8 mouse cellular contexts compared by ENCODE assay signal in the genomic region with DNA sequence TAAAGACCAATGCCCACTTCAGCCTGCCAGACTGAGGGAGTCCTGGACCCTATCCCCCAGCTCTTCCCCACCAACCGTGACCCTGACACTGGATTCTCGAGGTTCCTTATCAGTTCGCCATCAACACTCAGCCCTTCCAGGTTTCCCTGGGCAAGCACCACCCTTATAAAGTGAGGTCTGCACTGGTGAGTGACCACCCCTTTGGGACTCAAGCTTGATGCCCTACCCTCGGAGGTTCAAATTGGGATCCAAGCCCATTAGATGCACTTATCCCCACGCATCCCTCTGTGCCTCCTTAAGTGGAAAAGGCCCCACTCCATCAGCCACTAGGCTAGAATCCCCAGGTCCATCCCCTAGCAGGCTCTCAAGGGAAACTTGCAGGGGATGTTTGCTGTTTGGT. TPM values are rescaled to one million over a fixed set of nuclear protein-coding genes. Genes with fewer than 3 reads are reported as not detected.
DNase-seq lines count a peak whose midpoint lies in the region; ATAC-seq and TF ChIP-seq lines count a peak whose summit lies in the region.

No protein-coding gene starts in this region.

- no peak for ATAC-seq in neural tube, embryonic 11.5 days (ENCODE audit: insufficient read depth, low FRiP score, low TSS enrichment)
- ATAC-seq in limb, embryonic 12.5 days (ENCODE audit: insufficient number of reproducible peaks, insufficient read depth, low FRiP score, low TSS enrichment, low read depth) = no peak

- peaks cover 22% of the 10 kb centered on the region; the same call in 1 of the 2 replicates for H3K4me1 ChIP-seq in neural tube, embryonic 11.5 days (ENCODE audit: control insufficient read depth, insufficient read depth, low read length)
- peaks cover 31% of the 10 kb centered on the region for H3K4me1 ChIP-seq in limb, embryonic 12.5 days (replicated peaks)
- H3K4me1 ChIP-seq in small intestine, adult 2 months (ENCODE audit: control insufficient read depth, insufficient read depth, insufficient read length, low read length) = peaks cover 47% of the 10 kb centered on the region

- no peaks in the 10 kb centered on the region for H3K36me3 ChIP-seq in neural tube, embryonic 11.5 days (ENCODE audit: control insufficient read depth, insufficient read depth, low read length)
- H3K36me3 ChIP-seq in limb, embryonic 12.5 days = no peaks in the 10 kb centered on the region
- H3K36me3 ChIP-seq in small intestine, adult 2 months (ENCODE audit: control insufficient read depth, insufficient read depth, low read length) = no peaks in the 10 kb centered on the region

- no peak overlapping the region for H3K4me3 ChIP-seq in neural tube, embryonic 11.5 days (ENCODE audit: low read depth, low read length)
- peak overlapping the region; percentile 91 for H3K4me3 ChIP-seq in limb, embryonic 12.5 days (replicated peaks)
- peak overlapping the region; percentile 97 for H3K4me3 ChIP-seq in small intestine, adult 2 months (ENCODE audit: low read depth, low read length)

- no peak for TF ChIP-seq CTCF in small intestine, adult 2 months (IDR thresholded peaks at IDR 0.05; ENCODE audit: extremely low read depth, insufficient read length, insufficient replicate concordance, low read depth, low read length)

- DNase-seq in cerebellum, adult 11-12 months = peak; percentile 38
- DNase-seq in cerebellum, postnatal 4 days (ENCODE audit: low spot score in 2 of 2) = no peak
- no peak for DNase-seq in neural tube, embryonic 11.5 days (ENCODE audit: low spot score)
- DNase-seq in neural tube, embryonic 10.5 days (ENCODE audit: extremely low spot score, low spot score) = no peak
- DNase-seq in embryo, embryonic 9.5 days (ENCODE audit: extremely low spot score) = no peak
- no peak for DNase-seq in right cerebral cortex, postnatal 4 days

- no peaks in the 10 kb centered on the region for H3K27me3 ChIP-seq in neural tube, embryonic 11.5 days (ENCODE audit: control insufficient read depth, insufficient read depth, low read length)
- peaks cover 4% of the 10 kb centered on the region for H3K27me3 ChIP-seq in limb, embryonic 12.5 days
- no peaks in the 10 kb centered on the region for H3K27me3 ChIP-seq in small intestine, adult 2 months (ENCODE audit: control insufficient read depth, insufficient read depth, low read length)

- H3K9ac ChIP-seq in neural tube, embryonic 11.5 days (ENCODE audit: low read length) = no peak overlapping the region
- H3K9ac ChIP-seq in limb, embryonic 12.5 days (replicated peaks) = no peak overlapping the region

- H3K9me3 ChIP-seq in neural tube, embryonic 11.5 days (ENCODE audit: control insufficient read depth, low read length) = no peaks in the 10 kb centered on the region
- no peaks in the 10 kb centered on the region for H3K9me3 ChIP-seq in limb, embryonic 12.5 days

- peak overlapping the region; percentile 22; the same call in 1 of the 2 replicates for H3K4me2 ChIP-seq in neural tube, embryonic 11.5 days (ENCODE audit: low read depth)
- H3K4me2 ChIP-seq in limb, embryonic 12.5 days = peak overlapping the region; percentile 75

- H3K27ac ChIP-seq in neural tube, embryonic 11.5 days (ENCODE audit: low read depth, low read length) = no peak overlapping the region
- no peak overlapping the region for H3K27ac ChIP-seq in limb, embryonic 12.5 days
- peak overlapping the region; percentile 97; the same call in 1 of the 2 replicates for H3K27ac ChIP-seq in small intestine, adult 2 months (ENCODE audit: insufficient read depth, low read depth, low read length)

- TF ChIP-seq POLR2A in small intestine, adult 2 months (IDR thresholded peaks at IDR 0.05; ENCODE audit: low read depth, low read length) = no peak

- 83% methylated on average over 5 of the region's 5 CpGs for WGBS in neural tube, embryonic 11.5 days
- WGBS in limb, embryonic 12.5 days = 65% methylated on average over 5 of the region's 5 CpGs
- WGBS in small intestine, adult 2 months = 52% methylated on average over 5 of the region's 5 CpGs

RNA-seq across cellular contexts. Expression of gene Cerk, which starts 1.9 kb away (rescaled TPM):
- polyA plus RNA-seq in neural tube, embryonic 11.5 days (2014; fragmentation: Nextera tagmentation; extraction: Ambion mirVana) = 21.4 and 26.8 TPM in 2 replicates
- 19.2 and 21.5 TPM in 2 replicates for polyA plus RNA-seq in limb, embryonic 12.5 days (2016; fragmentation: Nextera tagmentation; extraction: Ambion mirVana)
- 14.4 and 47.8 TPM in 2 replicates for polyA plus RNA-seq in small intestine, adult 2 months (2012; rRNA removed)

RNA-seq across cellular contexts. Expression of gene Tbc1d22a, which starts 30.2 kb away (rescaled TPM):
- 9.9 TPM in 2 replicates for polyA plus RNA-seq in neural tube, embryonic 11.5 days (2014; fragmentation: Nextera tagmentation; extraction: Ambion mirVana)
- 11.2 and 12.1 TPM in 2 replicates for polyA plus RNA-seq in limb, embryonic 12.5 days (2016; fragmentation: Nextera tagmentation; extraction: Ambion mirVana)
- 23.1 and 54.8 TPM in 2 replicates for polyA plus RNA-seq in small intestine, adult 2 months (2012; rRNA removed)
